Mouse (Mus musculus) spleen, adult 2 months (tissue): ENCODE measurements around the gene Cyp2c29.

ENCODE experiments used
- CTCF ChIP-seq: fragments of 200-500 bp; IDR thresholded peaks from 2 replicates; pipeline ENCODE4 v1.5.1; 2011; ENCODE audit warnings: mild to moderate bottlenecking, inconsistent platforms; ENCODE audit not compliant: insufficient read depth, insufficient read length, insufficient replicate concordance; ENCODE audit errors: extremely low read depth
- POLR2A ChIP-seq: fragments of 200-500 bp; IDR thresholded peaks from 2 replicates; pipeline ENCODE4 v1.6.1; 2011; ENCODE audit warnings: low read depth, low read length, inconsistent platforms

- TF ChIP-seq CTCF, result no peak
- TF ChIP-seq POLR2A, result no peak
Measured at GRCm38 (mm10) chr19:39288978-39289377, 19.8 kb downstream of the Cyp2c29 start.
